Mouse (Mus musculus): ENCODE measurements around the gene Tmtc1.

DNA sequence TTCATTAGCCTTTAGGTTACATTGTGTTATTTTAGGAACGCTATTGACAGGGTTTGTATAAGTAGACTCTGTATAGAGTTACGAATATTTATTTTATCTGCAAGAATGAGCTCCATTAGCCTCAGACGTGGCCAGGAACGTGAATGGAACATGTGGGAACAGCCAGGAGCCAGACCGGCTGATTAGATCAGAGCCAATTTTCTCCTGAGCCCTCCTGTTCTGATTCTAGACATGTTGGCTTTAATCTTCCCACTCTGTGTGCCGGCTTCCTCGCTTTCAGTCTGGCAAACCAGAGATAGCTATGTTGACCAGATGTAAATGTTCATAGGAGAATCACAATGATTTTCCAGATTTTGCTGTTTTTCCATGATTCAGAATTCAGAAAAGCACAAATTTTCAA is 22.6 kb downstream of the Tmtc1 start:
- TF ChIP-seq CTCF (IDR thresholded peaks at IDR 0.05; ENCODE audit: borderline replicate concordance, insufficient read depth, low read length) (no peak), POLR2A (IDR thresholded peaks at IDR 0.05; ENCODE audit: low read depth, low read length) (no peak)

Measured in embryonic fibroblast, embryonic 13.5 days (primary cell).